Mouse (Mus musculus): Measurements from ENCODE around the gene Mcu.

The Mcu gene

DNA sequence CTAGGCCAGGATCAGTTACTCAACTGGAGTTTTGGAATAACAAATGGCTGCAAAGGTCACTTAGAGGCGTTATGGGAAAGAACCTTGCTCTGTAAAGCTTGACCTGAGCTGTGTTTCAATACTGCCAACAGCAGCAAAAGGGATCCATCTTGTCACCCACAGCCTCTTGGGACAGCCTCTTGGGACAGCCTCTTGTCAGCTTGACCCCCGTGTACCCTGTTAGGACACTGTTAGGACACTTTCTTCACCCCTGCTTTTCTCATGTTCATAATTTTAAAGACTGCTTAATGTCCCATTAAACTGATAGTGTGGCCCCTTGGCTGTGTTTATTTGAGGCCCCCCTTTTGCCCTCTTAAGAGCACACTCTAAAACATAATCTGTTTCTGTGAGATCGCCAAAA, 192.0 kb downstream of the Mcu start:
- H3K4me1 ChIP-seq (replicated peaks; ENCODE audit: low read depth, low read length): no peaks in the 10 kb centered on the region
- no peak for TF ChIP-seq NANOG (IDR thresholded peaks at IDR 0.05; ENCODE audit: borderline replicate concordance, low read length)
- no peak for TF ChIP-seq POU5F1 (IDR thresholded peaks at IDR 0.05; ENCODE audit: borderline replicate concordance, low read length)
- no peak for TF ChIP-seq CTCF (conservative IDR thresholded peaks at IDR 0.05; ENCODE audit: low read length)
- no peaks in the 10 kb centered on the region for H3K9me3 ChIP-seq (ENCODE audit: low read length)
- no peak overlapping the region for H3K4me3 ChIP-seq (replicated peaks; ENCODE audit: low read length)
- H3K36me3 ChIP-seq (ENCODE audit: insufficient read depth, low read length): no peaks in the 10 kb centered on the region
- H3K27me3 ChIP-seq (ENCODE audit: insufficient read depth, low read length): peaks cover 3% of the 10 kb centered on the region; the same call in 1 of the 2 replicates

GRCm38 (mm10) chr10:59419516-59419915, 197.0 kb downstream of the Mcu start:
- H3K9me3 ChIP-seq (ENCODE audit: low read length): no peaks in the 10 kb centered on the region
- H3K4me1 ChIP-seq (replicated peaks; ENCODE audit: low read depth, low read length): peaks cover 5% of the 10 kb centered on the region; the same call in 1 of the 2 replicates
- H3K4me3 ChIP-seq (replicated peaks; ENCODE audit: low read length): no peak overlapping the region
- TF ChIP-seq POU5F1 (IDR thresholded peaks at IDR 0.05; ENCODE audit: borderline replicate concordance, low read length) (no peak), CTCF (conservative IDR thresholded peaks at IDR 0.05; ENCODE audit: low read length) (no peak), NANOG (IDR thresholded peaks at IDR 0.05; ENCODE audit: borderline replicate concordance, low read length) (no peak)
- no peaks in the 10 kb centered on the region for H3K36me3 ChIP-seq (ENCODE audit: insufficient read depth, low read length)
- peaks cover 3% of the 10 kb centered on the region; the same call in 1 of the 2 replicates for H3K27me3 ChIP-seq (ENCODE audit: insufficient read depth, low read length)

DNA sequence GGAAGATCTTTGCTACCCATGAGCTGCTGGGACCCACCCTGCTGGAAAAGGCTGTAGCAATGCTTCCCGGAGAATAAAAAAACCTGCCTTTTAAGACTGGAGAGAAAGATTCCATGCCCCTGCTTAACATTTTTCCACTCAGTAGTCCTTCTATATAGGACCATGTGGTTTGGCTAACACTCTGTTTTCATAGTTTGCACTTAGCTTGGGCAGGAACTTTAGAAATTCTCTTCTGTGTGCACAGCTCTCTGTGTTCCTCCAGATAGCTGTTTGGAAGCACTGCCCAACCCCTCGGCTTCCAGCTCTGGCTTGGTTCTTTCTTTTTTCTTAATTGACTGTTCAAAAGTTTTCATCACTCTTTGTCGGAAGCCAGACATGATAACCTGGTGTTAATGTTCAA, 199.9 kb downstream of the Mcu start:
- Histone ChIP-seq H3K27me3 (ENCODE audit: insufficient read depth, low read length) (peaks cover 3% of the 10 kb centered on the region; the same call in 1 of the 2 replicates), H3K4me3 (replicated peaks; ENCODE audit: low read length) (no peak overlapping the region), H3K4me1 (replicated peaks; ENCODE audit: low read depth, low read length) (peaks cover 5% of the 10 kb centered on the region; the same call in 1 of the 2 replicates), H3K9me3 (ENCODE audit: low read length) (no peaks in the 10 kb centered on the region), H3K36me3 (ENCODE audit: insufficient read depth, low read length) (no peaks in the 10 kb centered on the region)
- TF ChIP-seq POU5F1 (IDR thresholded peaks at IDR 0.05; ENCODE audit: borderline replicate concordance, low read length) (no peak), NANOG (IDR thresholded peaks at IDR 0.05; ENCODE audit: borderline replicate concordance, low read length) (no peak), CTCF (conservative IDR thresholded peaks at IDR 0.05; ENCODE audit: low read length) (no peak)

DNA sequence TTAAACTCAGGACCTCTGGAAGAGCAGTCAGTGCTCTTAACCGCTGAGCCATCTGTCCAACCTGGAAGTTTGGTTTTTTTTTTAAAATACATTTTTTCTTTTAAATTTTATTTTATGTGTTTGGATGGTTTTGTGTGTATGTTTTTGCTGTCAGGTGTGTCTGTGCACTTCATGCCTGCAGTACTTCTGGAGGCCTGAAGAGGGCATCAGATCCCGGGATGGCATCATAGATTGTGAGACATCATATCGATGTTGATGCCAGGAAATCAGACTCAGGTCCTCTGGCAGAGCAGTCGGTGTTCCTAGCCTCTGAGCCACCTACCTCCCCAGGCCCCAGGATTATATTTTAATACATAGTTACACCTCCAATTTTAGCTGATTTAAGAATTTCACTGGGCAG, 202.8 kb downstream of the Mcu start:
- no peak overlapping the region for H3K4me3 ChIP-seq (replicated peaks; ENCODE audit: low read length)
- peaks cover 14% of the 10 kb centered on the region for H3K4me1 ChIP-seq (replicated peaks; ENCODE audit: low read depth, low read length)
- H3K27me3 ChIP-seq (ENCODE audit: insufficient read depth, low read length): peaks cover 3% of the 10 kb centered on the region; the same call in 1 of the 2 replicates
- no peaks in the 10 kb centered on the region for H3K36me3 ChIP-seq (ENCODE audit: insufficient read depth, low read length)
- no peak for TF ChIP-seq NANOG (IDR thresholded peaks at IDR 0.05; ENCODE audit: borderline replicate concordance, low read length)
- peak; percentile 80 for TF ChIP-seq CTCF (conservative IDR thresholded peaks at IDR 0.05; ENCODE audit: low read length)
- H3K9me3 ChIP-seq (ENCODE audit: low read length): no peaks in the 10 kb centered on the region

DNA sequence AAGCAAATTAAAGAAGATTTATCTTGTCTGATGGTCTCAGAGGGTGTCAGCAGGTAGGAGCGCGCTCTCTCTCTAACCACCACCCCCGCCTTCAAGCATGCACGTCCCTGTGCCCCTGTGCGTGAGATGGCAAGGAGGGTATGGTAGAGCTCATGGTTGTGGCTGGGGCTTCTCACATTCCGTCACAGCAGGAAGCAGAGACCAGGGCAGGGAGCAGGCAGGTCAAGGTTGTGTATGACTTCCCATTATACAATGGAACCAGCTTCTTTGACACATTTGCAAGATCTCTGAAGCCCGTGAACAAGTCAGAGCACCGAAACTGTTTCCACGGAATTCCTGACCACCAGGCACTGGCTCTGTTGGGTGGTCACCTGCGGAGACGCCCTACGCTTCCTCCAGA, 206.2 kb downstream of the Mcu start:
- Histone ChIP-seq H3K4me1 (replicated peaks; ENCODE audit: low read depth, low read length) (peaks cover 9% of the 10 kb centered on the region), H3K27me3 (ENCODE audit: insufficient read depth, low read length) (no peaks in the 10 kb centered on the region; the same call in 1 of the 2 replicates), H3K36me3 (ENCODE audit: insufficient read depth, low read length) (no peaks in the 10 kb centered on the region), H3K4me3 (replicated peaks; ENCODE audit: low read length) (peak overlapping the region; percentile 39; the same call in 1 of the 2 replicates), H3K9me3 (ENCODE audit: low read length) (no peaks in the 10 kb centered on the region)
- TF ChIP-seq CTCF (conservative IDR thresholded peaks at IDR 0.05; ENCODE audit: low read length) (no peak), NANOG (IDR thresholded peaks at IDR 0.05; ENCODE audit: borderline replicate concordance, low read length) (no peak), POU5F1 (IDR thresholded peaks at IDR 0.05; ENCODE audit: borderline replicate concordance, low read length) (no peak)

- TF ChIP-seq CTCF (conservative IDR thresholded peaks at IDR 0.05; ENCODE audit: low read length) (no peak), NANOG (IDR thresholded peaks at IDR 0.05; ENCODE audit: borderline replicate concordance, low read length) (no peak)
- Histone ChIP-seq H3K4me1 (replicated peaks; ENCODE audit: low read depth, low read length) (peaks cover 21% of the 10 kb centered on the region), H3K9me3 (ENCODE audit: low read length) (no peaks in the 10 kb centered on the region), H3K27me3 (ENCODE audit: insufficient read depth, low read length) (peaks cover 8% of the 10 kb centered on the region), H3K4me3 (replicated peaks; ENCODE audit: low read length) (no peak overlapping the region), H3K36me3 (ENCODE audit: insufficient read depth, low read length) (no peaks in the 10 kb centered on the region)
Observed at GRCm38 (mm10) chr10:59408499-59408898, 208.0 kb downstream of the Mcu start.

- Histone ChIP-seq H3K36me3 (ENCODE audit: insufficient read depth, low read length) (no peaks in the 10 kb centered on the region), H3K9me3 (ENCODE audit: low read length) (no peaks in the 10 kb centered on the region), H3K4me1 (replicated peaks; ENCODE audit: low read depth, low read length) (peaks cover 23% of the 10 kb centered on the region), H3K4me3 (replicated peaks; ENCODE audit: low read length) (peak overlapping the region; percentile 32), H3K27me3 (ENCODE audit: insufficient read depth, low read length) (peaks cover 14% of the 10 kb centered on the region)
- TF ChIP-seq NANOG (IDR thresholded peaks at IDR 0.05; ENCODE audit: borderline replicate concordance, low read length): no peak
- no peak for TF ChIP-seq POU5F1 (IDR thresholded peaks at IDR 0.05; ENCODE audit: borderline replicate concordance, low read length)
- no peak for TF ChIP-seq CTCF (conservative IDR thresholded peaks at IDR 0.05; ENCODE audit: low read length)
Observed at GRCm38 (mm10) chr10:59403793-59404149, 212.7 kb downstream of the Mcu start.

DNA sequence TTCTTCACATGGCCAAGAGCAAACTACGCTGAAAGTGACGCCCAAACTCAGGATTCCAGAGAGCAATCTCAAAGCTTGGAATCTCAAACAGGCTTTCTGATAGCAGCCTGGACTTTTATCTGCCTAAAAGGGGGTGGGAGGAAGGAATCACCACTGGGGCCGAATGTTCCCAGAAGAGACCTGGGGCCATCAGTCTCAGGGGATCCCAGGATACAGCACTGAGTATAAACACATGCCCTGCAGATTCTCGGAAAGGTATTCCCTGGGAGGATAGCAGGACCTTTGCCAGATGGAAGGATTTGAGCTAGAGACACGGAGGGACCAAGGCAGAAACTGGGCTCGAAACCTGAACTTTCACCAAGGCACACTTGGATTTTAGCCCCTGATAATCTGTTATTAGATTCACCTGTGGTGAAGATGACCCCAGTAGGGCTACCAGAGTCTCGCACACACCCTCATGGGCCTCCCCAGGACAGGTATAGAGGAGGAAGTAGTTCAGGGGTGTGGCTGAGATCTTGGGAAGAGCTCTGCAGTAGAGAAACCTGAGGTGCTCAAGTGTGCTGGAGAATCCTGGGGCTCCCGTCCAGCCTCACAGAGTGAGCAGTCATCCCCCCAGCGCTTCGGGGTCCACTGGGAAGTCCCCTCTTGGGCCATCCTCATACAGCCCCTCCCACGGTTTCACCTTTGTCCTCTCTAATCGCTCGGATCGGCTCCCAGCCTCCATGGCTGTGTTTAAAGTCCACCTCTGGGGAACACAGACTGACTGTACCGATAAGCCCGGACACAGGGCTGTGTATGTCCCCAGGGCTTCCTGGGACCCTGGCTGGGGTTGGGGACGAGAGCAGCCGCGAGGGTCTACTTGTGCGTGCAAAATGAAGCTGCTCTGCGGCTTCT, 213.3 kb downstream of the Mcu start, which contains the start of gene Pla2g12b:
Pla2g12b (plus strand) TSS at position 762 of the 894 bp plus-strand sequence.
- Histone ChIP-seq H3K4me3 (replicated peaks; ENCODE audit: low read length) (peak within 1 kb of the TSS; percentile 32), H3K4me1 (replicated peaks; ENCODE audit: low read depth, low read length) (peaks cover 23% of the 10 kb centered on the region)
- TF ChIP-seq NANOG (IDR thresholded peaks at IDR 0.05; ENCODE audit: borderline replicate concordance, low read length) (no peak), CTCF (conservative IDR thresholded peaks at IDR 0.05; ENCODE audit: low read length) (no peak), POU5F1 (IDR thresholded peaks at IDR 0.05; ENCODE audit: borderline replicate concordance, low read length) (no peak)

More for the DNA sequence above, 213.3 kb downstream of the Mcu start, which contains the start of gene Pla2g12b:
- Histone ChIP-seq H3K27me3 (ENCODE audit: insufficient read depth, low read length) (peaks cover 14% of the 10 kb centered on the region), H3K36me3 (ENCODE audit: insufficient read depth, low read length) (no peaks in the 10 kb centered on the region), H3K9me3 (ENCODE audit: low read length) (no peaks in the 10 kb centered on the region)

Measured in E14TG2a.4 (cell line).